Mouse (Mus musculus) ovary, adult 10 weeks (tissue): ENCODE data around the gene Mtx1. TPM values are rescaled to one million over a fixed set of nuclear protein-coding genes. Genes with fewer than 3 reads are reported as not detected.

Experiments used
- polyA plus RNA-seq: library from polyadenylated mRNA; stranded (reverse); fragments of 350-450 nt; fragmentation: Illumina TruSeq; extraction: RNeasy Lipid Tissue Mini Kit (QIAGEN cat#74804); gene quantifications from one replicate; pipeline ENCODE4 v1.2.3, GENCODE M21; 2014

The Mtx1 gene
- 26.7 TPM for polyA plus RNA-seq

GRCm38 (mm10) chr3:89226900-89227299, at the start of gene Mtx1:
Mtx1 (minus strand) TSS chr3:89227088.

GRCm38 (mm10) chr3:89270051-89270755, 43.3 kb upstream of the Mtx1 start, which contains the start of gene Slc50a1:
Slc50a1 (minus strand) TSS chr3:89270570.

DNA sequence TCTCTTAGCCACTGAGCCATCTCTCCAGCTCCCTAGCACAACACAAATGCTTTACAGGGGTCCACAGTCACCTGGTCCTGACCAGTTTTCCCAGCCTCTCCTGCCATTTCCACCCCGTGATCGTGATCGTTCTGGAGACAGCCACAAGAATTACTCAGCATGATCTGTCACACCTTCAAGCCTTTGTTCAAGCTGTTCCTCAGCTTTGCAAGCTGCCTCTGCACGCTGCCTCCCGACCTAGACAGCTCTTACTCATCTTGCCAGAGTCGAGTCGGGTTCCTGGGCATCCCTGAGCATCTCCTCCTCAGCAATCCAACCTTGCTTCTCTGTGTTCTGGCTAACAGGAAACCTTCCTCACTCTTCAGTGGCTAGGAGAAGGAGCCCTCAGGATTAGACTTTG, 32.2 kb upstream of the Mtx1 start, which contains the start of gene Dpm3:
Gene Dpm3 (plus strand): TSS at position 283 of the 400 bp plus-strand sequence.

GRCm38 (mm10) chr3:89246261-89247100, 19.6 kb upstream of the Mtx1 start, which contains the start of gene Trim46:
Trim46 (minus strand) TSS chr3:89246309.

GRCm38 (mm10) chr3:89245688-89246171, 18.8 kb upstream of the Mtx1 start, which contains the start of gene Krtcap2:
Krtcap2 (plus strand) TSS chr3:89245966.

DNA sequence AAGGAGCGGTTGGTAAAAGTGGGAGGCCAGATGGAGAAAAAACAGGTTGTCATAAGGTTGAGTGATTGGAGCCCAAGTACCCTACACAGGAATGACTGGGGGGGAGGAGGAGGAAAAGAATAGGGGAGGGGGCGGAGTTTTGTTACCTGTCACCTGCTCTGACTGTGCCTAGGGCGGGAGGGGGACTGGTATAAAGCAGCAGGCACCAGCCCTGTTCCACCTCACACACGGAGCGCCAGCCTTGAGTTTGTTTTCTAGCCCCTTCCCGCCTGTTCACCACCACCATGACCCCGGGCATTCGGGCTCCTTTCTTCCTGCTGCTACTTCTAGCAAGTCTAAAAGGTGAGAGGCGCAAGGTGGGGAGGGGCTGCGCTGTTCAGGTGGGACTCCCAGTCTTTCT, 1.9 kb upstream of the Mtx1 start, which contains the start of gene Muc1:
Gene Muc1 (plus strand): TSS at position 222 of the 400 bp plus-strand sequence.

GRCm38 (mm10) chr3:89214681-89215411, 12.0 kb downstream of the Mtx1 start, which contains the start of gene Thbs3:
Thbs3 (plus strand) TSS chr3:89215180.

DNA sequence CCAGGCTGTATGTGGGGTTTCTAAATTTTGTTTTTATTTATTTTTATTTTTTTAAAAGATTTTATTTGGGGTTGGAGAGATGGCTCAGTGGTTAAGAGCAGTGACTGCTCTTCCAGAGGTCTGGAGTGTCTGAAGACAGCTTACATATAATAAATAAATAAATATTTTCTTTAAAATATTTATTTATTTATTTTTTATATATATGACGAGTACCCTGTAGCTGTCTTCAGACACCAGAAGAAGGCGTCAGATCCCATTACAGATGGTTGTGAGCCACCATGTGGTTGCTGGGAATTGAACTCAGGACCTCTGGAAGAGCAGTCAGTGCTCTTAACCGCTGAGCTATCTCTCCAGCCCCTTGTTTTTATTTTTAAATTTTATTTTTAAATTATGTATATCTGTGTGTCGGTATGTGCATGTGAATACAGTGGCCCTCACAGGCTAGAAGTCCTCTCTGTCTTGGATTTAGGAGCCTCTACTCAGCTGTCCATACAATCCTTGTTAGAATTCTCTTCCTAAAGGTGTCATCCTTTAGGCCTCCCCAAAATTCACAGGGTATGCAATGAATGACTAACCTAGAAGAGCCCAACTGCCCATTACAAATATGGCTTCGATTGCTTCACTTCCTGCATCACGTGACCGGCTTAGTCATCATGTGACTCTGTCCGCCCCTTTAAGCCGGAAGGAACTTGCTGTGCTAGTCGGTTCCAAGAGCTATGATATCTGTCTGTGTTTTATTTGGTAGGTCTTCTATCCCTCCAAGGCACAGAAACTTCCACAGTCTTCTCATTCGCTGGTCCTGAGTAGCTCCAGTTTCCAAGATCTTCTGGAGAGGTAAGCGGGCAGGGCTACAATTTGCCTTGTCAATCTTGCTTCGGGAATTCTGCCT, 24.4 kb downstream of the Mtx1 start, which contains the start of gene Gba:
Gene Gba (plus strand): TSS at position 676 of the 889 bp plus-strand sequence.

DNA sequence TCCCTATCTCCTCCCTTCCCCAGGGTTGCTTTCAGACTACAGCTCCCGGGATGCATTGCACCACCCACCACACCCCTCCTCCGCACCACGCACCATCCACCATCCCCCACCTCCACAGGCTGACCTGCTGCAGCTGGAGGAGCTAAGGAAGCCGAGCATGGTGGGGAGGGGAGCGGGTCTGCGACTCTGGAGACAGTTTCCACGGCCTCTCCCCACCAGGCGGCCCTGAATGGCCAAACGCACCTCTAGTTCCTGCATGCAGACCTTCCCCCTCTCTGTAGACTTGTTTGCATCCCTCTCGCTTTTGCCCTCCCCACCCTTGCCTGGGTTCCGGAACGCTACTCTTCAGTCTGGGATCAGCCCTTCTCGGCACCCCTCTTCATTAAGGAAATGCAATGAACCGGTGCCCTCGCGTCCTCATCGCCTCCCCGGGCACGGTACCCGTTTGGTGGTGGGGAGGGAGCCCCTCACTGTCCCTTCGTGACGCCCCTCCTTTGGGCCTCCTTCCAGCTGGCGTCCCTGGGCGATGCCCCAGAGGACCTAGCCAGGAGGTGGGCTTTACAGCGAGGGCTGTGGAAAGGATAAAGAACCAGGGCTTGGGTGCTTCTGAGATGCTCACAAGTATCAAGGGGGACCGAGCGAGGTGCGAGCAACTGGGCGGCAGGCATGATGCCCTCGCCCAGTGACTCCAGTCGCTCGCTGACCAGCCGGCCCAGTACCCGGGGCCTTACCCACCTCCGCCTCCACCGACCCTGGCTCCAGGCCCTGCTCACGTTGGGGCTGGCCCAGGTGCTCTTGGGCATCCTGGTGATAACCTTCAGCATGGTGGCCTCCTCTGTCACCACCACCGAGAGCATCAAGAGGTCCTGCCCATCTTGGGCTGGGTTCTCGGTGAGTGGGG, 43.6 kb downstream of the Mtx1 start, which contains the start of gene Fam189b:
Gene Fam189b (plus strand): TSS at position 86 of the 901 bp plus-strand sequence.

DNA sequence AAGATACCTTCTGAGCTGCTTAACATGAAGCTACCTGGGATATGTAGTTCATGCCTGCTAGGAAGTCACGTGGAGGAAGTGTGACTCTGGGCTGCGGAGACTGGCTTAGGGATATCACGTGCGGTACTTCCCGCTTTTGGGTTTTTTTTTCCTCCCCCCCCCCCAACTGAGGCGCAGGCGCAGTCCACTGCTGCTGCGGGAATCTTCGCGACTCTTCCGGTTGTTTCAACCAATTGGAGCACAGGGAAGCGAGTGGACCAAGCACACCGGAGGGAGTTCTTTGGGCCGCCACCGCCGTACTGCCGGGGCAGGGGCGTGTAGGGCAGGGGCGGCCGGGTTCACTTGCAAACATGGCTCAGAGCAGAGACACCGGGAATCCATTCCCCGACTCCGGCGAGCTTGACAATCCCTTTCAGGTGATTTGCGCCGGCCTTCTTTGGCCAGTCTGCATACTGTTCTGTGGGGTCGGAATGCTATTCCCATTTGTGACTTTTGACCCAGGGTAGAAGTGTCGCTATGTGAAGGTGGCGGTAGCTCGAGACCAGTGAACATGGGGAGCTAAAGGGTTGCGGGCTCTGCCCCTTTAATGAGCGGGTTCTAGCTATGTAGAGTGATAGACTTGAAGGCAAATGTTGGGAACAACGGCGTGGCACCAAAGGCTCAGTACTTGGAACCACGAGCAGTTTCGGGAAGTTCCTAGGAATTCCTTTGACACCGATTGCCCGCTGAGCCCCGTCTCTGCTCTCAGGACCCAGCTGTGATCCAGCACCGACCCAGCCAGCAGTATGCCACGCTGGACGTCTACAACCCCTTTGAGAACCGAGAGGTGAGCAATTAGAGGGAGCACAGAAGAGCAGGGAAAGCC, 49.4 kb downstream of the Mtx1 start, which contains the start of gene Scamp3:
Gene Scamp3 (plus strand): TSS at position 232 of the 865 bp plus-strand sequence.

DNA sequence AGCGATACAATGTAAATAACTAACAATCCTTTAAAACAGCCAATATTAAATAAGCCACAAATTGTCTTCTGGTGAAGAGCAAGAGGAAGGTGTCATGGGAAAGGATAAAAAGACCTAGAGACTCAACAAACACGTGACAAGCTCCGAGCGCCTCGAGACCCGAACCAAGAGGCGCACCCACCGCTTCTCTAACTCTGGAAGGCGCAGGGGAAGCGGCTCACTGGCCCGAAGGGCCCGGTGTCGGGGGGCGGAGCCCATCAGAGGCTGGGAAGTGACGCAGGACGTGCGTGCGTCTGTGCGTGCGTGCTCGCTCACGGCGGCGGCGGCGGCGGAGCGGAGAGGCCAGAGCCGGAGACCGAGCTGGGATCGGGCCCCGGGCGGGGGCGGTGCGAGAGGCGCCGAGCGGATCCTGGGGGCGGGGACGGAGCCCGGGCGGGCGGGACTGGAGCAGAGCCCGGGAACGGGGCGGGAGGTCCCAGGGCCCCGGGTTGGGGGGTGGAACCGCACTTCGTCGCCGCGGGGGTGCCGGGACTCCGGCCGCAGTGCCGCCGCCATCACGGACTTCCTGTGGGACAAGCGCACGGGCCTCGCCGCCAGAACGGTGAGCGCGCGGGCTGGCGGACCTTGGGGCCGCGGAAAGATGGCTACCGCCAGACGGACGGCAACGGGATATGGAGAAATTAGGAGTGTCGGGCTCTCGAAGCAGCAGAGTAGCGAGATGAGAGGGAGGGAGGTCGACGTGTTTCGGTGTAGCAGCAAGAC, 62.2 kb downstream of the Mtx1 start, which contains the start of gene Clk2:
Gene Clk2 (plus strand): TSS at position 290 of the 762 bp plus-strand sequence.

GRCm38 (mm10) chr3:89159616-89160344, 67.1 kb downstream of the Mtx1 start, which contains the start of gene Hcn3:
Hcn3 (minus strand) TSS chr3:89160196.

Other genes starting within 250 kb of the Mtx1 start
- gene Rusc1, start 133.8 kb downstream of the Mtx1 start, polyA plus RNA-seq, result 4.6 TPM
- not detected for gene Gm43738, start 126.0 kb downstream of the Mtx1 start, polyA plus RNA-seq
- 19.0 TPM for gene Fdps, start 125.1 kb downstream of the Mtx1 start, polyA plus RNA-seq
- 0.48 TPM for gene Pklr, start 90.9 kb downstream of the Mtx1 start, polyA plus RNA-seq
- gene Hcn3, start 66.9 kb downstream of the Mtx1 start, polyA plus RNA-seq, result not detected
- gene Clk2, start 62.3 kb downstream of the Mtx1 start, polyA plus RNA-seq, result 13.0 TPM
- 10.0 TPM for gene Scamp3, start 49.6 kb downstream of the Mtx1 start, polyA plus RNA-seq
- 0.48 TPM for gene Fam189b, start 43.9 kb downstream of the Mtx1 start, polyA plus RNA-seq
- gene Gba, start 24.2 kb downstream of the Mtx1 start, polyA plus RNA-seq, result 9.7 TPM
- gene Thbs3, start 11.9 kb downstream of the Mtx1 start, polyA plus RNA-seq, result 0.57 TPM
- gene Muc1, start 2.0 kb upstream of the Mtx1 start, polyA plus RNA-seq, result 2.4 TPM
- gene Krtcap2, start 18.9 kb upstream of the Mtx1 start, polyA plus RNA-seq, result 23.2 TPM
- gene Trim46, start 19.2 kb upstream of the Mtx1 start, polyA plus RNA-seq, result not detected
- not detected for gene Dpm3, start 32.3 kb upstream of the Mtx1 start, polyA plus RNA-seq
- gene Slc50a1, start 43.5 kb upstream of the Mtx1 start, polyA plus RNA-seq, result 15.4 TPM
- gene Efna1, start 54.1 kb upstream of the Mtx1 start, polyA plus RNA-seq, result 4.2 TPM
- not detected for gene Efna3, start 95.9 kb upstream of the Mtx1 start, polyA plus RNA-seq
- not detected for gene Efna4, start 110.9 kb upstream of the Mtx1 start, polyA plus RNA-seq
- 5.8 TPM for gene Adam15, start 122.9 kb upstream of the Mtx1 start, polyA plus RNA-seq
- gene Dcst2, start 134.9 kb upstream of the Mtx1 start, polyA plus RNA-seq, result not detected
- gene Dcst1, start 138.2 kb upstream of the Mtx1 start, polyA plus RNA-seq, result not detected
- gene Zbtb7b, start 167.7 kb upstream of the Mtx1 start, polyA plus RNA-seq, result 1.5 TPM
- 1.6 TPM for gene Lenep, start 175.7 kb upstream of the Mtx1 start, polyA plus RNA-seq
- 0.66 TPM for gene Flad1, start 184.8 kb upstream of the Mtx1 start, polyA plus RNA-seq
- gene Cks1b, start 191.3 kb upstream of the Mtx1 start, polyA plus RNA-seq, result 23.3 TPM
- 43.4 TPM for gene Shc1, start 191.4 kb upstream of the Mtx1 start, polyA plus RNA-seq
- 10.8 TPM for gene Pygo2, start 203.1 kb upstream of the Mtx1 start, polyA plus RNA-seq
- 18.8 TPM for gene Pbxip1, start 209.6 kb upstream of the Mtx1 start, polyA plus RNA-seq
- gene Pmvk, start 227.5 kb upstream of the Mtx1 start, polyA plus RNA-seq, result 0.68 TPM